Mouse (Mus musculus) monocyte, adult 59 days (primary cell): ENCODE measurements around the gene Vmn1r28. TPM values are rescaled to one million over a fixed set of nuclear protein-coding genes. Genes with fewer than 3 reads are reported as not detected.

Experiments used
- total RNA-seq, 2 experiments: library from RNA; stranded (reverse); gene quantifications; one replicate each; pipeline ENCODE4 v1.2.4; 2023

The Vmn1r28 gene
- not detected for total RNA-seq

GRCm38 (mm10) chr6:58261737-58262136 lies at the start of gene Vmn1r28:
TSS of gene Vmn1r28 (plus strand) at chr6:58262037.

DNA sequence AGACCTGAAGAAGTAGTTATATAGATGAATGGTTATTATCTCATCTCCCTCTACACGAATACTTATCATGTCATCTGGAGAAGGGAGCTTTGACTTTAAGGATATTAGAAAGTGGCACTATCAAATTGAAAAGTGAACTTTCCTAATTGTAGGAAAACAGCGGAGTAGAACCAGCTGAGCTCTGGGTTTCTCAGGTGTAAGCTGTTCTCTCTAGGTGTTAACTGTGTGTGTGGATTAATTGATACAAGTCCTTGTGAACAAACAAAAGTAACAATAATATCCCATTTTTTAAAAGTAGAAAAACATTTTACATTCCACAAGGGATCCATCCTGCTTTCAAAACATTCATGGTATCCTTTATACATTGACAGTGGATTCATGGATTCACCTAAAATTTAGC lies 43.1 kb upstream of the Vmn1r28 start, which contains the start of gene Vmn1r27:
Gene Vmn1r27 (minus strand): TSS at position 101 of the 400 bp plus-strand sequence.

DNA sequence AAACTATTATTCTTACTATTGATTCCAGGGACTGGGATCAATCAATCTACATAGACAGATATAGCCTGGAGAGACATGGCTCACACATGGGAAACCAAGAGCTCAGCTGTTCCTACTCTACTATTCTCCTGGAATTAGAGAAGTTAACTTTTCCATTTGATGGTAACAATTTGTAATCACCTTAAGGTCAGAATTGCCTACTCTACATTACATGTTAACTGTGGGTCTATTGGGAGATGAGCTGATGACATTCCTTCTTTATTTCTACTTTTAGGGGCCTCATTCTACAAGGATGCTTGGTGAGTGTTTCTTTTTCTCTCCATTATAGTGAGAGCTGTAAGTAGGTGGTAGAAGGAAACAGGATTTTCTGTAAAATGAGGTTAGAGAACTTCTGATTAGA lies 39.4 kb downstream of the Vmn1r28 start, which contains the start of gene Vmn1r29:
Gene Vmn1r29 (plus strand): TSS at position 301 of the 400 bp plus-strand sequence.

Other genes starting within 250 kb of the Vmn1r28 start
- gene Vmn1r26, start 246.9 kb upstream of the Vmn1r28 start, total RNA-seq = not detected
- not detected for gene Vmn1r27, start 43.2 kb upstream of the Vmn1r28 start, total RNA-seq
- gene Vmn1r29, start 39.5 kb downstream of the Vmn1r28 start, total RNA-seq = not detected
- not detected for gene Vmn1r30, start 181.3 kb downstream of the Vmn1r28 start, total RNA-seq
- not detected for gene Vmn1r31, start 213.3 kb downstream of the Vmn1r28 start, total RNA-seq